Mouse (Mus musculus) CH12.LX (cell line): ENCODE results near the gene Rpl11. TPM values are rescaled to one million over a fixed set of nuclear protein-coding genes. Genes with fewer than 3 reads are reported as not detected.

Experiments
- DNase-seq: peaks from one replicate; pipeline ENCODE4 v3.0.0-alpha.2; 2013; ENCODE audit errors: extremely low read depth
- H3K27ac ChIP-seq: 2 replicates; pipeline ENCODE4 v1.5.1; 2012; ENCODE audit warnings: low read depth, mild to moderate bottlenecking, control low read depth, moderate library complexity; ENCODE audit not compliant: insufficient read depth
- H3K27me3 ChIP-seq: replicated peaks from 2 replicates; pipeline ENCODE3; 2012; ENCODE audit warnings: inconsistent platforms
- H3K36me3 ChIP-seq, 2 experiments: replicated peaks in 1 of 2; 2 replicates each; pipeline versions ENCODE3 to v1.6.1; 2012; ENCODE audit warnings: inconsistent platforms in 1 of 2, low read length in 1 of 2, mild to moderate bottlenecking in 1 of 2, mixed read lengths in 1 of 2, moderate library complexity in 1 of 2; ENCODE audit not compliant: control insufficient read depth in 1 of 2, insufficient read depth in 1 of 2
- H3K4me1 ChIP-seq, 2 experiments: 2 replicates each; pipeline ENCODE4 v1.6.1; 2012; ENCODE audit warnings: inconsistent platforms in 1 of 2, moderate library complexity in 1 of 2; ENCODE audit not compliant: insufficient read depth in 2 of 2, control insufficient read depth in 1 of 2
- H3K4me2 ChIP-seq: 2 replicates; pipeline ENCODE4 v1.6.1; 2012; ENCODE audit warnings: low read depth, mild to moderate bottlenecking, control low read depth; ENCODE audit not compliant: poor library complexity, insufficient read depth, severe bottlenecking
- H3K4me3 ChIP-seq, 3 experiments: fragments of 150-350 bp in 1 of 3; sonication (generic) in 1 of 3; replicated peaks in 1 of 3; 2 replicates each; pipeline versions ENCODE3 to v1.5.1; 2011 to 2012; ENCODE audit warnings: low read depth in 2 of 3, low read length in 2 of 3, mild to moderate bottlenecking in 2 of 3, moderate library complexity in 2 of 3, control low read depth in 1 of 3, improper control_type of control experiment in 1 of 3, inconsistent platforms in 1 of 3, mixed read lengths in 1 of 3; ENCODE audit not compliant: poor library complexity in 1 of 3
- H3K79me2 ChIP-seq: replicated peaks from 2 replicates; pipeline ENCODE4 v1.6.1; 2012; ENCODE audit warnings: mild to moderate bottlenecking, moderate library complexity; ENCODE audit not compliant: control insufficient read depth, poor library complexity, insufficient read depth, severe bottlenecking; ENCODE audit errors: extremely low read depth
- H3K9ac ChIP-seq: 2 replicates; pipeline ENCODE4 v1.6.1; 2012; ENCODE audit warnings: low read depth, mild to moderate bottlenecking, control low read depth, moderate library complexity; ENCODE audit not compliant: insufficient read depth
- H3K9me3 ChIP-seq: replicated peaks from 2 replicates; pipeline ENCODE3; 2012; ENCODE audit warnings: low read length, inconsistent platforms, mixed read lengths
- BHLHE40 ChIP-seq: IDR thresholded peaks from 2 replicates; pipeline ENCODE4 v1.6.1; 2011; ENCODE audit warnings: mild to moderate bottlenecking, low read depth, low read length, improper control_type of control experiment
- CHD1 ChIP-seq: IDR thresholded peaks from 2 replicates; pipeline ENCODE4 v1.6.1; 2012; ENCODE audit warnings: low read depth, low read length, improper control_type of control experiment, inconsistent platforms
- CHD2 ChIP-seq: IDR thresholded peaks from 2 replicates; pipeline ENCODE4 v1.6.1; 2011; ENCODE audit warnings: low read length, improper control_type of control experiment
- CTCF ChIP-seq, 2 experiments: IDR thresholded peaks in 1 of 2; conservative IDR thresholded peaks in 1 of 2; 2 replicates each; pipeline ENCODE4 v1.5.1; 2011 to 2012; ENCODE audit warnings: low read depth in 2 of 2, low read length in 2 of 2, improper control_type of control experiment in 1 of 2, inconsistent platforms in 1 of 2, mild to moderate bottlenecking in 1 of 2, moderate library complexity in 1 of 2
- EP300 ChIP-seq: IDR thresholded peaks from 2 replicates; pipeline ENCODE4 v1.6.1; 2011; ENCODE audit warnings: low read length, improper control_type of control experiment
- HCFC1 ChIP-seq: IDR thresholded peaks from 2 replicates; pipeline ENCODE4 v1.6.1; 2012; ENCODE audit warnings: low read depth, mild to moderate bottlenecking, inconsistent platforms, low read length, improper control_type of control experiment
- IRF4 ChIP-seq: IDR thresholded peaks from 2 replicates; pipeline ENCODE4 v1.6.1; 2014; ENCODE audit warnings: low read depth, mild to moderate bottlenecking, inconsistent platforms, low read length, improper control_type of control experiment
- JUN ChIP-seq: IDR thresholded peaks from 2 replicates; pipeline ENCODE4 v1.6.1; 2011; ENCODE audit warnings: low read depth, mild to moderate bottlenecking, low read length, improper control_type of control experiment, moderate library complexity; ENCODE audit not compliant: insufficient read depth
- MAZ ChIP-seq: IDR thresholded peaks from 2 replicates; pipeline ENCODE4 v1.6.1; 2012; ENCODE audit warnings: low read depth, mild to moderate bottlenecking, inconsistent platforms, low read length, improper control_type of control experiment, moderate library complexity
- MXI1 ChIP-seq: IDR thresholded peaks from 2 replicates; pipeline ENCODE4 v1.6.1; 2011; ENCODE audit warnings: mild to moderate bottlenecking, low read depth, low read length, improper control_type of control experiment
- MYC ChIP-seq: IDR thresholded peaks from 2 replicates; pipeline ENCODE4 v1.6.1; 2011; ENCODE audit warnings: low read depth, mild to moderate bottlenecking, improper control_type of control experiment, low read length
- NELFE ChIP-seq: IDR thresholded peaks from 2 replicates; pipeline ENCODE4 v1.6.1; 2011; ENCODE audit warnings: low read depth, low read length, improper control_type of control experiment
- NRF1 ChIP-seq: IDR thresholded peaks from 2 replicates; pipeline ENCODE4 v1.6.1; 2014; ENCODE audit warnings: low read depth, mild to moderate bottlenecking, inconsistent platforms, low read length, improper control_type of control experiment, moderate library complexity
- POLR2A ChIP-seq: IDR thresholded peaks from 2 replicates; pipeline ENCODE4 v1.6.1; 2011; ENCODE audit warnings: low read depth, mild to moderate bottlenecking, improper control_type of control experiment, low read length
- POLR2AphosphoS2 ChIP-seq: IDR thresholded peaks from 2 replicates; pipeline ENCODE4 v1.6.1; 2011; ENCODE audit warnings: low read depth, low read length, improper control_type of control experiment
- RAD21 ChIP-seq: IDR thresholded peaks from 2 replicates; pipeline ENCODE4 v1.6.1; 2011; ENCODE audit warnings: low read depth, mild to moderate bottlenecking, low read length, improper control_type of control experiment, moderate library complexity
- SMC3 ChIP-seq: IDR thresholded peaks from 2 replicates; pipeline ENCODE4 v1.6.1; 2011; ENCODE audit warnings: low read depth, low read length, improper control_type of control experiment
- TBP ChIP-seq: conservative IDR thresholded peaks from 2 replicates; pipeline ENCODE4 v1.6.1; 2011; ENCODE audit warnings: low read depth, low read length, improper control_type of control experiment
- UBTF ChIP-seq: IDR thresholded peaks from 2 replicates; pipeline ENCODE4 v1.6.1; 2012; ENCODE audit warnings: low read depth, mild to moderate bottlenecking, inconsistent platforms, low read length, improper control_type of control experiment, moderate library complexity
- USF2 ChIP-seq: conservative IDR thresholded peaks from 2 replicates; pipeline ENCODE4 v1.6.1; 2011; ENCODE audit warnings: low read depth, low read length, improper control_type of control experiment
- ZC3H11A ChIP-seq: IDR thresholded peaks from 2 replicates; pipeline ENCODE4 v1.6.1; 2012; ENCODE audit warnings: low read depth, mild to moderate bottlenecking, inconsistent platforms, low read length, improper control_type of control experiment
- ZKSCAN1 ChIP-seq: IDR thresholded peaks from 2 replicates; pipeline ENCODE4 v1.6.1; 2012; ENCODE audit warnings: low read depth, inconsistent platforms, low read length, improper control_type of control experiment, borderline replicate concordance
- dilution Hi-C: fragments of 300-500 bp; cut with MboI; formaldehyde crosslinking; loops from 2 replicates; pipeline ENCODE4 v1.14.3; 2020; ENCODE audit warnings: low sequenced_read_pairs; ENCODE audit not compliant: extremely low pct_unique_long_range_greater_than_20kb, extremely low pct_ligation_motif_present
- in situ Hi-C: fragments of 300-500 bp; cut with MboI; formaldehyde crosslinking; loops from 3 replicates; pipeline ENCODE4 v1.14.3; 2019; ENCODE audit warnings: low sequenced_read_pairs, low pct_ligation_motif_present, low pct_unique_long_range_greater_than_20kb, mixed read lengths
- polyA plus RNA-seq: library from polyadenylated mRNA; unstranded; fragments of >175 nt; gene quantifications from 2 replicates; pipeline ENCODE4 v1.2.1, GENCODE M21; 2012; ENCODE audit warnings: low read depth; ENCODE audit not compliant: insufficient read length
- total RNA-seq, 2 experiments: library from RNA; depleted of rRNA; stranded (reverse); fragments of 300-350 nt in 1 of 2; fragments of >200 nt in 1 of 2; gene quantifications; 2 replicates each; pipeline ENCODE4 v1.2.3; 2012 to 2014

The Rpl11 gene
- total and polyA plus RNA-seq, 3 experiments: 1,170 to 2,513 (median 1,661) TPM

DNA sequence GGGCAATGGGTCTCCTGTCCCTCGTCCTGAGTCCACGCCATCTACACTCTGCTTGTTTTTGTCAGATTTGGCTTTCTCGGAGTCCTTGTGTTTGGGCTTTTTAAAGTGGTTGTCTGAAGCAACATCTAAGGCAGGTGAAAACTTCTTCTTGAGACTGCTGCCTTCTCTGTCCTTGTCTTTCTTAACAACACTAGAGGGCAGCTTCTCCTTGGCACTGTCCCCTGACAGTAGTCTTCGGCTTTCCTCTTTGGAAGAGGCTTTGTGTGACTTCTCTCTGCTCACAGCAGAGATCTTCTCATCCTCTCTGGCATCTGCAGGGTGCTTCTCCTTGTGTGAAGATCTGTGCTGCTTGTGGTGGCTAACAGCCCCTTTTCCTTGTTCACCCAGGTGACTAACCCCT, 42.6 kb downstream of the Rpl11 start:
- Histone ChIP-seq H3K4me3 (no peak overlapping the region), H3K9ac (no peak overlapping the region), H3K9me3 (no peaks in the 10 kb centered on the region), H3K4me2 (no peak overlapping the region), H3K36me3 (peaks cover 69 to 90% of the 10 kb centered on the region in 2 experiments), H3K27ac (no peak overlapping the region), H3K27me3 (no peaks in the 10 kb centered on the region), H3K4me1 (peaks cover 3 to 16% of the 10 kb centered on the region in 2 experiments; a peak in 2 of 4 replicates), H3K79me2 (peaks cover 46% of the 10 kb centered on the region)
- in situ Hi-C loops (no loop called here), dilution Hi-C loops (no loop called here)
- no peak for DNase-seq
- TF ChIP-seq RAD21 (peak; percentile 57), CTCF (conservative IDR thresholded peaks at IDR 0.05 in 1 of 2, IDR thresholded peaks at IDR 0.05 in 1 of 2; ENCODE audit: low read depth in 2 of 2, low read length in 2 of 2) (peak in 1 of 2 experiments; percentile 56; a peak in 2 of 4 replicates), SMC3 (peak; percentile 64), HCFC1 (no peak), CHD2 (no peak)

GRCm38 (mm10) chr4:136008782-136009447, 44.3 kb downstream of the Rpl11 start:
- no peak overlapping the region for H3K4me3 ChIP-seq
- no peak for TF ChIP-seq USF2
- TF ChIP-seq CHD1: no peak
- no peak for TF ChIP-seq IRF4
- no peak for TF ChIP-seq POLR2A
- TF ChIP-seq POLR2AphosphoS2: no peak
- no peak for TF ChIP-seq BHLHE40
- no peak for TF ChIP-seq SMC3
- no peak for TF ChIP-seq EP300
- no peak for TF ChIP-seq TBP
- no peak for TF ChIP-seq JUN
- TF ChIP-seq ZKSCAN1: no peak
- no peak for TF ChIP-seq MYC
- TF ChIP-seq MXI1: no peak
- TF ChIP-seq NELFE: no peak
- TF ChIP-seq NRF1: no peak
- no peak for TF ChIP-seq UBTF
- TF ChIP-seq ZC3H11A: no peak
- no peak for TF ChIP-seq MAZ
- H3K4me2 ChIP-seq: no peak overlapping the region
- peaks cover 0 to 5% of the 10 kb centered on the region in 2 experiments; a peak in 2 of 4 replicates for H3K4me1 ChIP-seq
- H3K27me3 ChIP-seq: no peaks in the 10 kb centered on the region
- H3K9me3 ChIP-seq: no peaks in the 10 kb centered on the region
- in situ Hi-C loops (no loop called here), dilution Hi-C loops (no loop called here)
- H3K9ac ChIP-seq: no peak overlapping the region
- H3K36me3 ChIP-seq: peaks cover 83 to 92% of the 10 kb centered on the region in 2 experiments
- peaks cover 30% of the 10 kb centered on the region for H3K79me2 ChIP-seq
- no peak overlapping the region for H3K27ac ChIP-seq
- no peak for DNase-seq
